Mouse (Mus musculus) limb, embryonic 15.5 days (tissue): ENCODE measurements around the gene Ppid. TPM values are rescaled to one million over a fixed set of nuclear protein-coding genes. Genes with fewer than 3 reads are reported as not detected.

Source experiments
- ATAC-seq: fragments of 200-750 bp; cut with Nextera tagmentation; 2 replicates; pipeline ENCODE4 v1.8.0; 2017; ENCODE audit warnings: low read depth, moderate TSS enrichment; ENCODE audit not compliant: insufficient number of reproducible peaks, low FRiP score, low TSS enrichment
- H3K27ac ChIP-seq: fragments of 300-500 bp; sonication (generic); 2 replicates; pipeline ENCODE4 v1.5.1; 2015; ENCODE audit warnings: moderate library complexity, mild to moderate bottlenecking, inconsistent platforms
- H3K27me3 ChIP-seq: fragments of 300-500 bp; sonication (generic); 2 replicates; pipeline ENCODE4 v1.6.1; 2015; ENCODE audit warnings: inconsistent platforms
- H3K36me3 ChIP-seq: fragments of 300-500 bp; sonication (generic); 2 replicates; pipeline ENCODE4 v1.6.1; 2015; ENCODE audit warnings: inconsistent platforms
- H3K4me1 ChIP-seq: fragments of 300-500 bp; sonication (generic); 2 replicates; pipeline ENCODE4 v1.6.1; 2015; ENCODE audit warnings: inconsistent platforms
- H3K4me2 ChIP-seq: fragments of 300-500 bp; sonication (generic); 2 replicates; pipeline ENCODE4 v1.6.1; 2015; ENCODE audit warnings: mild to moderate bottlenecking, inconsistent platforms
- H3K4me3 ChIP-seq: fragments of 300-500 bp; sonication (generic); 2 replicates; pipeline ENCODE4 v1.5.1; 2015; ENCODE audit warnings: mild to moderate bottlenecking, inconsistent platforms
- H3K9ac ChIP-seq: fragments of 300-500 bp; sonication (generic); 2 replicates; pipeline ENCODE4 v1.6.1; 2015; ENCODE audit warnings: inconsistent platforms
- H3K9me3 ChIP-seq: fragments of 300-500 bp; sonication (generic); 2 replicates; pipeline ENCODE4 v1.6.1; 2016; ENCODE audit warnings: inconsistent platforms
- WGBS: fragments of 180-500 bp; shearing (Covaris S2); methylation state at CpG from one replicate; pipeline ENCODE4 v1.1.7; 2015; 5-methylcytosine and 5-hydroxymethylcytosine counted together
- polyA plus RNA-seq: library from polyadenylated mRNA; unstranded; fragments of >200 nt; fragmentation: Nextera tagmentation; extraction: Ambion mirVana; gene quantifications from 2 replicates; pipeline ENCODE4 v1.2.1, GENCODE M21; 2015

Gene Ppid
- polyA plus RNA-seq = 151 and 157 TPM in 2 replicates

GRCm38 (mm10) chr3:79590863-79591792 lies at the start of gene Ppid:
TSS of gene Ppid (plus strand) at chr3:79591342.
- ATAC-seq = peak; percentile 81
- no peaks in the 10 kb centered on the region for H3K9me3 ChIP-seq
- H3K4me3 ChIP-seq = peak within 1 kb of the TSS; percentile 90
- H3K27me3 ChIP-seq = no peaks in the 10 kb centered on the region
- peak within 1 kb of the TSS; percentile 95 for H3K9ac ChIP-seq
- WGBS = 3% methylated on average over 63 of the region's 63 CpGs
- peak within 1 kb of the TSS; percentile 61 for H3K4me2 ChIP-seq
- peak within 1 kb of the TSS; percentile 86 for H3K27ac ChIP-seq
- H3K4me1 ChIP-seq = peaks cover 10% of the 10 kb centered on the region
- peaks cover 22% of the 10 kb centered on the region for H3K36me3 ChIP-seq

DNA sequence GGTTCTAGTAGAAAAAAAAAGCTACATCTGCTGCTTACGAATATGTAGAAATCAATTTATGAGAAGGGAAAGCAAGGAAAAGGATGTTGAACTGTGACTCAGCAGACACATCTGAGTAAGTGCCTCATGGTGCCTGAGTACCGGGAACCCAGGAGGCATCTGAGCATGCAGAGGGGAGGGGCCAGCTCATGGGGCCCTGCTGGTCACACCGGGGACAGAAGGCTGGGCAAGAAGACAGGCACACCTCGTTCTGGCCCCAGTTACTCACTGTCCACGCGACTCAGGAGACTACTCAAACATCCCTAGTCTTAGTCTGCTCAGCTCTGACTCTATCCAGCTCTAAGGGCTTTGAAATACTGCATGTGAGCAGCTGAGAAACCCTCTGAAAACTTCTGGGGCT lies 48.6 kb upstream of the Ppid start:
- no peak overlapping the region for H3K9ac ChIP-seq
- no peak overlapping the region for H3K4me3 ChIP-seq
- H3K4me2 ChIP-seq = no peak overlapping the region
- no peak for ATAC-seq
- WGBS = 27% methylated on average over 6 of the region's 6 CpGs
- H3K36me3 ChIP-seq = no peaks in the 10 kb centered on the region
- no peaks in the 10 kb centered on the region for H3K4me1 ChIP-seq
- no peaks in the 10 kb centered on the region for H3K9me3 ChIP-seq
- H3K27me3 ChIP-seq = no peaks in the 10 kb centered on the region
- no peak overlapping the region for H3K27ac ChIP-seq

DNA sequence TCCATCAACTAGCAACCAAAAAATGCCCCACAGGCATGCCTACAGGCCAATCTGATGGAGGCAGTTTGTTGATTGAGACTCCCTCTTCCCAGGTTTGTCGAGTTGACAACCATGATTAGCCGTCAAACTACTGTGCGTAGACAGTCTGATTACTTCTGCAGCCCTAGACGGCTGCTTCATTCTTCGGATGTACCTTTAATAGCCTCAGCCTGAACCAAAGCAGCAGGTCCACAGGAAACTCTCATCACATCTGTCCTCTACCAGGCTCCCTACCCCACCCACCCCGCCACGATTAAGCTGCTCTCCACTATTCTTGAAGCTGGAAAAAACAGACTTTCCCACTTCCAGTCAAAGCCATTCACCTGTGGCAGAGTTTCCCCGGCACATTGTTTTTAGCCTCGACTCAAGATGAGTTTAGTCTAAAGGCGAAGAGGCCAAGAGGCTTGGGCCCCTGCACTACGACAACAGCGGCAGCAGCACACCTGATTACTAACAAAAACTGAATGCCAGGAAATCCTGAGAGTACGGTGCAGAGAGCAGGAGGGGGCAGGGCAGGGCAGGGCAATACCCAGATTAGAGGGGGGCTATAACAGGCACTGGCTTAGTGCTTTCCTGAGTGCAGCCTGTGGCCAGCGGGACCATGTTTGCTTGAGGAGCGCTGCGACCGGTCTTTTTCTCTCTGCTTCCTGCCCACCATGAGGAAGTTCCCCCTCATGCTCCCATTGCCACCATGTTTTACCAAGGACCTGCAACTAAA lies 42.3 kb upstream of the Ppid start:
- H3K27ac ChIP-seq = no peak overlapping the region
- no peak for ATAC-seq
- H3K4me3 ChIP-seq = no peak overlapping the region
- no peaks in the 10 kb centered on the region for H3K36me3 ChIP-seq
- 79% methylated on average over 17 of the region's 17 CpGs for WGBS
- H3K27me3 ChIP-seq = no peaks in the 10 kb centered on the region
- no peak overlapping the region for H3K9ac ChIP-seq
- H3K4me2 ChIP-seq = no peak overlapping the region
- H3K4me1 ChIP-seq = no peaks in the 10 kb centered on the region
- H3K9me3 ChIP-seq = no peaks in the 10 kb centered on the region

DNA sequence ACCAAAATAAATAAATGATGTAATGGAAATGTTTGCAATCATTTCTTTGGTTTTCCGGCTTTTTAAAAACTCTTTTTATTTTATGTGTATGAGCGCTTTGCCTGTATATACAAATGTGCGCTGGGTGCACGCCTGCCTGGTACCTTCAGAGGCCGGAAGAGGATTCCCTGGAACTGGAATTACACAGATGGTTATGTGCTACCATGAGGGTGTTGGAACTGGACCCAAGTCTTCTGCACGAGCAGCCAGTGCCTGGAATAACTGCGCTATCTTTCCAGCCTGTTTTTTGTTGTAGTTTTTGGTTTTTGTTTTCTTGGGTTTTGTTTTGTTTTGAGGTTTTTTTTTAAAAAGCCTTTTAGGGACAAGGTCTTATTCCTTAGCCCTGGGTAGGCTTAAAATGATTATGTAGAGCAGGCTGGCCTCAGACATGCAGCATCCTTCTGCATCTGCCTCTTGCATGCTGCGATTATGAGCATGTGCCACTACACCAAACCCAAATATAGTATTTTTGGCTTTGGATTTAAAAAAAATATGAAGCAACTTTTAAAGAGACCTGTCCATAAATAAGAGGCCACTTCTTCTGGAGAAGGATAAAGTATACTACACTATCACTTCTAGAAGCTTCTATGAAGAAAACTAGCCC lies 41.3 kb upstream of the Ppid start:
- WGBS = 88% methylated on average over 8 of the region's 8 CpGs
- Histone ChIP-seq H3K4me1 (no peaks in the 10 kb centered on the region), H3K36me3 (no peaks in the 10 kb centered on the region), H3K27ac (no peak overlapping the region), H3K4me2 (no peak overlapping the region), H3K9ac (no peak overlapping the region), H3K27me3 (no peaks in the 10 kb centered on the region), H3K9me3 (no peaks in the 10 kb centered on the region), H3K4me3 (no peak overlapping the region)
- no peak for ATAC-seq

DNA sequence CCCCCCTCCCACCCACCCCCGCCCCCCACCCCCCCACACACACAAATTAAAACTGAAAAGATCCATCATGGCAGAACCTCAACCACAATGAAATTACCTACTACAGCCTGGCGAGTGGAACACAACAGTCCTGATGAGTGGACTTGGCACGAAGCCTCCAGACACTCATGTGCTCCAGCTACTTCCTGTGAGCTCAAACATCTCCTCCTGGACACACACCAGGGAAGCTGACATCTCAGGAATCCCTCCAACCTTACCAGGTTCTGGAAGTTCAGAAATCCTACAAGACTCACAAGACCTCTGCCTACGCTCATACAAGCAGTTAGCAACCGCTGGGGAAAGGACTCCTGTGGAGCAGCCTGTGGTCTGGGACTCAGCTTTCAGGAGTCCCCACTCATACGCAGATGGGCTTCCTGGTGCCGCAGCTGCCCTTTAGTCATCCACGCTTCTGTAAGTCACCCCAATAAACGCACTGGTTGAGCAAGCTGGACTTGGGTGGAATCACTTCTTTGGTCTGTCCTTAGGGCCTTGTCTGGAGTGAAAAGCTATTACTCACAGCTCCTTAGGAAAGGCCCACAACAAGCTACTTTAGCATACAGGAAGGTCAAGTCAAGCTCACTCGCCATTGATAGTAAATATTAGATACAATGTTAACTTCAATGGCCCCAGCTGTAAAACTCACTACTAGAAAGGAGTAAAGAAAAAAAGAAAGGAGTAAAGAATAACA lies 39.2 kb upstream of the Ppid start:
- Histone ChIP-seq H3K4me1 (no peaks in the 10 kb centered on the region), H3K4me2 (no peak overlapping the region), H3K36me3 (no peaks in the 10 kb centered on the region), H3K9ac (no peak overlapping the region), H3K27ac (no peak overlapping the region), H3K4me3 (no peak overlapping the region), H3K9me3 (no peaks in the 10 kb centered on the region), H3K27me3 (no peaks in the 10 kb centered on the region)
- ATAC-seq = no peak
- WGBS = 76% methylated on average over 10 of the region's 10 CpGs

DNA sequence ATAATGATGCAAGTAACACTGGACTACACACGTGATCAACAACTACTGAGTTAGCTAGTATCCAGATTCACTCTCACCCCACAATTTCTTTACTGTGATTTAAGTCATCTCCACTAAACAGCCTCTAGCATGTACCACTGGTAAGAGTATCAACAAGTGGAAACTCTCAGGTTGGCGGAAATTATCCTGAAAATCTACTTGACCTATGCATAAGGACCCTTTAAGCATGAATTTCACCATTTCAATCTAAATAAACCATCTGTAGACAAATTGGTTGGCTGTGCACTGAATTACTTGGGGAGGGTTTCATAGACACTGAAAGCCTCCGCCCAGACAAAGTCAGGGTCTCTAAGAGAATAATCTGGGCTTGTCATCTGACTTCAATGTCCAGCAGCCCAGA lies 37.4 kb upstream of the Ppid start:
- ATAC-seq = no peak
- H3K4me1 ChIP-seq = no peaks in the 10 kb centered on the region
- no peaks in the 10 kb centered on the region for H3K36me3 ChIP-seq
- WGBS = 94% methylated on average over 3 of the region's 3 CpGs
- no peak overlapping the region for H3K4me3 ChIP-seq
- no peaks in the 10 kb centered on the region for H3K9me3 ChIP-seq
- H3K27ac ChIP-seq = no peak overlapping the region
- H3K9ac ChIP-seq = no peak overlapping the region
- no peaks in the 10 kb centered on the region for H3K27me3 ChIP-seq
- no peak overlapping the region for H3K4me2 ChIP-seq

DNA sequence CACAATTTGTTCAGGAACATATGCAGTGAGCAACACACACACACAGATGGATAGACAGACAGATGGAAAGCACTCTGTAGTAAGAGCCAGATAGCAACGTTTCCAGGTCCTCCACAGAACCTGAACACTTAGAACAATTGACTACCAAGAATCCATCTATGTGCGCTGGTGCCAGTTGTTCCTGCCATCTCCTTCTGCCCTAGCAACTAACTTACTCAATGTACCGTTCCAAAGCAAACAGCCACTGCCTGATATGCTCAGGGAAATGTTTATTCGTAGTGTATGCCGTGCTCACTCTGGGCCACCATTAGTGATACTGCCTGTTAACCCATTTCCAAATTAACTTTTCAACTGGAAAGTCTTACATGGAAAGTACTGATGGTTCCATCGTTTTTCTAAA lies 36.1 kb upstream of the Ppid start:
- 90% methylated on average over 6 of the region's 6 CpGs for WGBS
- Histone ChIP-seq H3K9me3 (no peaks in the 10 kb centered on the region), H3K9ac (no peak overlapping the region), H3K27me3 (no peaks in the 10 kb centered on the region), H3K27ac (no peak overlapping the region), H3K4me1 (no peaks in the 10 kb centered on the region), H3K4me2 (no peak overlapping the region), H3K4me3 (no peak overlapping the region), H3K36me3 (no peaks in the 10 kb centered on the region)
- no peak for ATAC-seq

GRCm38 (mm10) chr3:79559021-79559772 lies 31.9 kb upstream of the Ppid start:
- H3K4me1 ChIP-seq = no peaks in the 10 kb centered on the region
- H3K27ac ChIP-seq = peak overlapping the region; percentile 71
- H3K9ac ChIP-seq = no peak overlapping the region
- no peaks in the 10 kb centered on the region for H3K27me3 ChIP-seq
- no peaks in the 10 kb centered on the region for H3K9me3 ChIP-seq
- 70% methylated on average over 9 of the region's 9 CpGs for WGBS
- H3K4me2 ChIP-seq = no peak overlapping the region
- ATAC-seq = no peak
- no peak overlapping the region for H3K4me3 ChIP-seq
- no peaks in the 10 kb centered on the region for H3K36me3 ChIP-seq

DNA sequence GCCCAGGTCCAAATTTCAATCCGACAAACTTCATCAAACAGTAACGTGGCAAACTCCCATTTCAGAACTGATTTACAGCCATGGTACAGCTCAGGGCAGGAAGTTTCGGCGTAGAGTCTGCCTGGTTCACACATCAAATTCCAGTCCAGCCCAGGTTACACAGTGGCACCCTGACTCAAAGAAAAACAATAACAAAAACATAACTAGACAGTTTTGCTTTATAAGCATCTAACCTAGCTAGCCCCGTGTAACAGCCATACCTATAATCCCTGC lies 31.4 kb upstream of the Ppid start:
- Histone ChIP-seq H3K36me3 (no peaks in the 10 kb centered on the region), H3K4me1 (no peaks in the 10 kb centered on the region), H3K4me2 (no peak overlapping the region), H3K27ac (peak overlapping the region; percentile 71), H3K4me3 (no peak overlapping the region), H3K9ac (no peak overlapping the region), H3K9me3 (no peaks in the 10 kb centered on the region), H3K27me3 (no peaks in the 10 kb centered on the region)
- ATAC-seq = no peak
- 52% methylated on average over 5 of the region's 5 CpGs for WGBS

DNA sequence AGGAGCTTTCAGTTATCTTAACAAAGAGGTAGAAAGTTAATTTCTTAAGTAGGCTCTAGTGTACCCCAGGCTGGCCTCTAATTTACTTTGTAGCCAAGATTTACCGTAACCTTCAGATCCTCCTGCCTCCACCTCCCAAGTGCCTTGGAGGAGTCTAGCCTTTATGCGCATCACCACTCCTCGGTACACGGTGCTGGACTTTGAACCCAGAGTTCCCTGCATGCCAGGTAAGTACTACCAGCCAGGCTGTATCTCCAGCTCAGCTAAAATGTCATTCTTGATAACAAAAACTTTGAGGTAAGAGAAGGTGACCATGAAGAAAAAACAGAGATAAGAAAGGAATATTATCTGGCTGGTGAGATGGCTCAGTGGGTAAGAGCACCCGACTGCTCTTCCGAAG lies 30.6 kb upstream of the Ppid start:
- H3K36me3 ChIP-seq = no peaks in the 10 kb centered on the region
- WGBS = 97% methylated on average over 6 of the region's 6 CpGs
- no peak overlapping the region for H3K4me3 ChIP-seq
- no peaks in the 10 kb centered on the region for H3K27me3 ChIP-seq
- ATAC-seq = no peak
- H3K9me3 ChIP-seq = no peaks in the 10 kb centered on the region
- H3K9ac ChIP-seq = no peak overlapping the region
- no peak overlapping the region for H3K27ac ChIP-seq
- no peak overlapping the region for H3K4me2 ChIP-seq
- no peaks in the 10 kb centered on the region for H3K4me1 ChIP-seq
